Mouse (Mus musculus) neural tube, embryonic 13.5 days (tissue): ENCODE results near the gene Olfr1509. TPM values are rescaled to one million over a fixed set of nuclear protein-coding genes. Genes with fewer than 3 reads are reported as not detected.
"Not testable (repeated sequence)": the region's sequence is repeated elsewhere in the genome, so short reads cannot be mapped to it uniquely, and the experiment has no call there.

ENCODE experiments used
- ATAC-seq: fragments of 200-750 bp; cut with Nextera tagmentation; 2 replicates; pipeline ENCODE4 v1.8.0; 2017; ENCODE audit warnings: low read depth, mild to moderate bottlenecking, moderate TSS enrichment, moderate library complexity
- H3K27ac ChIP-seq: fragments of 300-500 bp; sonication (generic); replicated peaks from 2 replicates; pipeline ENCODE4 v1.5.1; 2015; ENCODE audit warnings: moderate library complexity, mild to moderate bottlenecking, inconsistent platforms
- H3K27me3 ChIP-seq: fragments of 300-500 bp; sonication (generic); 2 replicates; pipeline ENCODE4 v1.6.1; 2015; ENCODE audit warnings: mild to moderate bottlenecking, inconsistent platforms
- H3K36me3 ChIP-seq: fragments of 300-500 bp; sonication (generic); 2 replicates; pipeline ENCODE4 v1.6.1; 2015; ENCODE audit warnings: mild to moderate bottlenecking, inconsistent platforms
- H3K4me1 ChIP-seq: fragments of 300-500 bp; sonication (generic); replicated peaks from 2 replicates; pipeline ENCODE4 v1.6.1; 2015; ENCODE audit warnings: inconsistent platforms
- H3K4me2 ChIP-seq: fragments of 300-500 bp; sonication (generic); 2 replicates; pipeline ENCODE4 v1.6.1; 2015; ENCODE audit warnings: inconsistent platforms, mild to moderate bottlenecking, moderate library complexity
- H3K4me3 ChIP-seq: fragments of 300-500 bp; sonication (generic); 2 replicates; pipeline ENCODE4 v1.5.1; 2015; ENCODE audit warnings: mild to moderate bottlenecking, inconsistent platforms
- H3K9ac ChIP-seq: fragments of 300-500 bp; sonication (generic); 2 replicates; pipeline ENCODE4 v1.6.1; 2015; ENCODE audit warnings: moderate library complexity, mild to moderate bottlenecking, inconsistent platforms
- H3K9me3 ChIP-seq: fragments of 300-500 bp; sonication (generic); 2 replicates; pipeline ENCODE4 v1.6.1; 2016; ENCODE audit warnings: inconsistent platforms
- WGBS: fragments of 180-500 bp; shearing (Covaris S2); methylation state at CpG from one replicate; pipeline ENCODE4 v1.1.7; 2015; 5-methylcytosine and 5-hydroxymethylcytosine counted together
- polyA plus RNA-seq: library from polyadenylated mRNA; unstranded; fragments of >200 nt; fragmentation: Nextera tagmentation; extraction: Ambion mirVana; gene quantifications from 2 replicates; pipeline ENCODE4 v1.2.1, GENCODE M21; 2015

The Olfr1509 gene
- polyA plus RNA-seq, result not detected in 2 replicates

DNA sequence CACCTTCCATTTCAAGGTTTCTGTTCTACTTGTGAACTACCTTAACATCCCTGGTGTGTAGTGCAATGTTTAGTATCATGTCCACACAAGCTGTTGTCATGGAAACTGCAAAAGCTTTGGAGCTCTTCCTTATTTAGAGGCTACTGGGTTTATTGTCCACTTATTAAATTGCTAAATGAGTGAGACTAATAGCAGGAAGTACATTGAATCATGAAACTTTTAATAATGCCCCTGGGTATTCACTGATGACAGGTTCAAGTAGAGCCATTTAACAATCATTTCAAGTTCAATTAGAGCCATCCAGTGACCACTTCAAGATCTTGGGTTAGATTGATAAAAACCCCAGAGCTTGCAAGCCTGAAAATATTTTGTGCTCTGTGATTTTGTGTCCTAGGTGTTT is at the start of gene Olfr1509:
TSS of gene Olfr1509 (plus strand) at position 301 of the 400 bp plus-strand sequence.
- H3K9ac ChIP-seq, result no peak within 1 kb of the TSS
- H3K4me1 ChIP-seq, result no peaks in the 10 kb centered on the region
- no peak for ATAC-seq
- H3K27ac ChIP-seq, result no peak within 1 kb of the TSS
- H3K4me3 ChIP-seq, result no peak within 1 kb of the TSS
- no peaks in the 10 kb centered on the region for H3K36me3 ChIP-seq
- no peaks in the 10 kb centered on the region for H3K9me3 ChIP-seq
- no peaks in the 10 kb centered on the region for H3K27me3 ChIP-seq
- H3K4me2 ChIP-seq, result no peak within 1 kb of the TSS

DNA sequence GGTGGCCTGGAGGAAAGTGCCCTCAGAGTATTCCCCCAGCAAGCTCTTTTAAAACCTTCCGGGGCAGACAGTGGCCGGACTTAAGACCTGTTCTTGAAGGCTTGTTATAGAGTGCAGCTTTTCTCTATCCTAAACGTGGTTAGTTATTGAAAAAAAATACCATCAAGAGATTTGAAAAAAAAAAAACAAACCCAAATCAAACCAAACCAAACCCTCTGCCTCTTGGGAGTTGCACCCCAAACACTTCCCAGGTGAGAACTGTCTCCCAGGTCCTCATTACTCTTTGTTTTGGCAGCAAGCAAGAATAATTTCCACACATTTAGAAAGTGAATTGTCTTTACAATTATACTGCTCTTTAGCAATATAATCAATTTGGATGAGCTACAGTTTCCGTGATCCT is 45.5 kb upstream of the Olfr1509 start, which contains the start of gene Olfr1511:
TSS of gene Olfr1511 (minus strand) at position 101 of the 400 bp plus-strand sequence.
- 84% methylated on average over 4 of the region's 4 CpGs for whole genome bisulfite sequencing
- Histone ChIP-seq H3K4me2 (no peak within 1 kb of the TSS), H3K9ac (no peak within 1 kb of the TSS), H3K4me3 (no peak within 1 kb of the TSS), H3K36me3 (no peaks in the 10 kb centered on the region), H3K9me3 (no peaks in the 10 kb centered on the region), H3K4me1 (no peaks in the 10 kb centered on the region), H3K27me3 (no peaks in the 10 kb centered on the region), H3K27ac (no peak within 1 kb of the TSS)
- ATAC-seq, result no peak

DNA sequence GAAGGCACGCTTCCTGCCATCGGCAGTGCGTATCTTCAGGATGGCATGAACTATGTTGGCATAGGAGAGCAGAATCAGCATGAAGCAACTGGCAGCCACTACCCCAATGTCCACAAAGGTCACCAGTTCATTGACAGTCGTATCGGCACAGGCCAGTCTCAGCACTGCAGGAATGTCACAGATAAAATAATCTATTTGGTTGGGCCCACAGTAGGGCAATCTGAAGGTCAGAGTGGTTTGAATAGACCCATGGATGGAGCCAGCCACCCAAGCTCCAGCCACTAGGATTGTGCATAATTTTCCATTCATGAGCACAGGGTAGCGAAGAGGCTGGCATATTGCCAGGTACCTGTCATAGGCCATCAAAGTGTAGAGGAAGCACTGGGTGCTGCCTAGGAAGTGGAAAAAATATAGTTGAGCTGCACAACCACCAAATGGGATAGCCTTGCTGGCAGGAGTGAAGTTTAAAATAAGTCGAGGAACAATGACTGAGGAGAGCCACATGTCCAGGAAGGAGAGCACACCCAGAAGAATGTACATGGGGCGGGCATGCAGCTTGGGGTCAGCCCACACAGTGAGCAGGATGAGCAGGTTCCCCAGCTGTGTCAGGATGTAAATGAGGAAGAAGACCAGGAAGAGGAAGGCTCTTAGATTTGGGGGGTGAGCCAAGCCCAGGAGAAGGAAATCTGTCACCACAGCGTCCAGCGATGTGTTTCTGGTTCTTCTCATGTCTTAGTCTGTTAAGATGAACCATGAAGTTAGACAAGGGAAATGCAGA is 32.5 kb upstream of the Olfr1509 start:
- not testable (repeated sequence) for H3K9ac ChIP-seq, H3K4me3 ChIP-seq, H3K27me3 ChIP-seq, H3K4me2 ChIP-seq, H3K36me3 ChIP-seq, H3K27ac ChIP-seq, H3K4me1 ChIP-seq, H3K9me3 ChIP-seq, ATAC-seq
- 89% methylated on average over 9 of the region's 10 CpGs for WGBS

DNA sequence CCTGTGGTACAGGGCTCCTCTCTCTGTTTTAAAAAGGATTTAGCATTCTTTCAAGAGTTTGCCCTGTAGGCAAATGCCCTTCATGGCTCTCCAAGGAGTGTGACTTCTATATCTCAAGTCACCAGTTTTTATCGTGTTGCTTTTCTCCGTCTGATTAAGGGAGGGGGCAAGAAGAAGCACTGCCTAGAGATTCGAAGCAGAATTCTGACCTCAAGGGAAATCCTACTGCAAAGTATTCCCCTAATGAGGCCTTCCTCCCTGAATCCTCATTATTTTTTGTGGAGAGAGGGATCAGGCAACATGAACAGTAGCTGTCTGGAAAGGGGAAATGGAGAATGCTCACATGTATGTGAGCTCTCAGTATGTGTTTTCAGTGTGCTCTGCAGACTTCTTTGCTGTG is 28.5 kb upstream of the Olfr1509 start, which contains the start of gene Olfr1510:
TSS of gene Olfr1510 (minus strand) at position 101 of the 400 bp plus-strand sequence.
- no peak within 1 kb of the TSS for H3K4me3 ChIP-seq
- H3K27ac ChIP-seq, result no peak within 1 kb of the TSS
- 87% methylated on average over 3 of the region's 3 CpGs for WGBS
- no peaks in the 10 kb centered on the region for H3K4me1 ChIP-seq
- H3K9me3 ChIP-seq, result no peaks in the 10 kb centered on the region
- no peak within 1 kb of the TSS for H3K9ac ChIP-seq
- no peaks in the 10 kb centered on the region for H3K27me3 ChIP-seq
- H3K36me3 ChIP-seq, result no peaks in the 10 kb centered on the region
- ATAC-seq, result no peak
- no peak within 1 kb of the TSS for H3K4me2 ChIP-seq

DNA sequence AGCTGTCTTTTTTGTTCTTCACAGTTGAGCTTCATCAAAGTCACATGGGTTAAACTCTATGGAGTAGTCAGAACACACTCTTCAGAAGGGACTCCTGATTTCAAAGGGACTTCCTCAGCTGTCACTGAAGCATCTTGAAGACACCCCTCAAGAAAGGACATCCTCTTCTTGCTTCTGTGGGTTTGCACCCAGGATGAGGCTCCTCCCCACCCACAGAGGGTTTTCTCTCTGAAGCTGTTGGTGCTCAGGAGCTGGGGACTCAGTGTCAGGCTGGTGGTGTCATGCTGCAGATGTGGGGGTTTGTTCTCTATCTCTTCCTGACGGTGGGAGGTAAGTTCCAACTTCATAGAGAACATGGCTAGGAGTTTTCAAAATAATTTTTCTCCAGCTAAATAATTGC is 15.1 kb upstream of the Olfr1509 start:
- Histone ChIP-seq H3K27me3 (no peaks in the 10 kb centered on the region), H3K9me3 (no peaks in the 10 kb centered on the region), H3K4me1 (no peaks in the 10 kb centered on the region), H3K36me3 (no peaks in the 10 kb centered on the region), H3K9ac (no peak overlapping the region), H3K4me3 (no peak overlapping the region), H3K4me2 (no peak overlapping the region), H3K27ac (no peak overlapping the region)
- ATAC-seq, result no peak
- 96% methylated on average over 1 of the region's 1 CpGs for WGBS

DNA sequence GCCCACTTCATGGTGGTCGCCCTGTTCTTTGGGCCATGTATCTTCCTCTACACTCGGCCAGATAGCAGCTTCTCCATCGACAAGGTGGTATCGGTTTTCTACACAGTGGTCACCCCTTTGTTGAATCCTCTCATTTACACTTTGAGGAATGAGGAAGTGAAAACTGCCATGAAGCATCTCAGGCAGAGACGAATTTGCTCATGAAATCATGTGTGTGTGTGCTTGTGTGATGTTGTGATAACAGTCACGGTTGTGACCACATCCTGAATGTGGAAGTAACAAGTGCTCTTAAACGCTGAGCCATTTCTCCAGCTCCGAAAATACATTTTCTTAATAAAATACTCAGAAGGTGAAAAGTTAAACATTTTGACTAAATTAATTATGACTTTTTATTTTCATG is 8.3 kb downstream of the Olfr1509 start:
- Histone ChIP-seq H3K4me1 (no peaks in the 10 kb centered on the region), H3K9me3 (no peaks in the 10 kb centered on the region; the same call in 1 of the 2 replicates), H3K4me2 (no peak overlapping the region), H3K27me3 (no peaks in the 10 kb centered on the region), H3K27ac (no peak overlapping the region), H3K9ac (no peak overlapping the region), H3K4me3 (no peak overlapping the region), H3K36me3 (no peaks in the 10 kb centered on the region)
- WGBS, result 91% methylated on average over 8 of the region's 8 CpGs
- ATAC-seq, result no peak

DNA sequence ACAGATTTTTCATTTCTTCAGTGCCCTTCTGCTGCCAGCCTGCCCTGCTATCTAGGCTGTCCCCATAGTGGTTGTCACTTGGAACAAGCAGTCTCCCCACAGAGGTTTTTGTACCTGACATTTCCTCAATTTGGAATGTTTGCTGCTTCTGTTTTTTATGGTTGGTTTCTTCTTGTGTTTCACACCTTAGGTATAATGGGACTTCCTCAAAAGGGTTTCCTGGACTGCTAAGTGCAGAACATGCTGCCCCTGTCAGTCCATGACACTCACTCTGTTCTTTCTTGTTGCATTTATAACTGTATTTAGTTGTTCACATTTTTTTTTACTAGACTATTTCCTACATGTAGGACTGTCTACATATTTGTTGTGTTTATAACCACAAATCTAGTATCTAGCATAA is 19.1 kb downstream of the Olfr1509 start:
- Histone ChIP-seq H3K4me3 (no peak overlapping the region), H3K4me2 (no peak overlapping the region)
- no peak for ATAC-seq

DNA sequence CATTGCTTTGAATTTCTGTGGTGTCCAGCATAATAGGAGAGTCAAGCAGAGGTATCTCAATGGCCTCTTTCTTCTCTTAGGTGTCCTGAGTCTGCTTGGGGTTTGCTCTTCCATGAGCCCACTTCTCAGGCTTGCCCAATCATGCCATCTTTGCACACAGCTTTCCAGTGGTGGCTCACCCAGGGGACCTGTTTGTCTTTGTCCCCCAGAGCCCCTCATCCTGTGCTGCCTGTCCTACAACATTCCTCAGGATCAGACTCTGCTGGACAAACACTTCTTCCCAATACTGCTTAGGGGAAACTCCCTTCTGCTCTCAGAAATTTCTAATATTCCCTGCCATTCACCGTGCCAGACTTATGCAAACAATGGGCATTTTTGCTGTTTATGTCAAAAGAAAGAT is 22.9 kb downstream of the Olfr1509 start:
- Histone ChIP-seq H3K9me3 (no peaks in the 10 kb centered on the region), H3K4me2 (no peak overlapping the region), H3K4me3 (no peak overlapping the region), H3K4me1 (no peaks in the 10 kb centered on the region), H3K27ac (no peak overlapping the region), H3K27me3 (no peaks in the 10 kb centered on the region), H3K9ac (no peak overlapping the region), H3K36me3 (no peaks in the 10 kb centered on the region)
- ATAC-seq, result no peak
- 80% methylated on average over 1 of the region's 1 CpGs for WGBS

More for the DNA sequence above, 19.1 kb downstream of the Olfr1509 start:
- no peak overlapping the region for H3K9ac ChIP-seq
- no peak overlapping the region for H3K27ac ChIP-seq
- H3K36me3 ChIP-seq, result no peaks in the 10 kb centered on the region
- no peaks in the 10 kb centered on the region for H3K9me3 ChIP-seq
- no peaks in the 10 kb centered on the region for H3K4me1 ChIP-seq
- H3K27me3 ChIP-seq, result no peaks in the 10 kb centered on the region

DNA sequence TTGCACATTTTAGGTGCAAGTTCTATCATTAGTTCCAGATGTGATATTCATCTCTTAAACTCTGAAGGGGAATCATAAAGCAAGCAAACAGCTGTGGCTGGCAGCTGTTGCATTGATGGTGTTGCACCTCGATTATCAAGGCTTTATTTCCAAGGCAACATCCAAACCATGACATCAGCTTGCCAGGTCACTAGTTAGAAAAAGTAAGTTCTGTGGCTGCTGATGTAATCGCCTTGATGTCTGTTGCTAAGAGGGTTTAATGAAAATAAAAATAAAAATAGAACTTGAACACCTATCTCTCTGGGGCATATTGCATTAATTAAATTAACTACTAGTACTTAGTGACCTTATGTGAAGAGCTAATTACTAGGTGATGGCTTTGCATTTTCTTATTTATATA is 24.6 kb downstream of the Olfr1509 start, which contains the start of gene Olfr1508:
TSS of gene Olfr1508 (minus strand) at position 101 of the 400 bp plus-strand sequence.
- WGBS, result 73% methylated on average over 2 of the region's 2 CpGs
- H3K27ac ChIP-seq, result no peak within 1 kb of the TSS
- no peak within 1 kb of the TSS for H3K4me3 ChIP-seq

DNA sequence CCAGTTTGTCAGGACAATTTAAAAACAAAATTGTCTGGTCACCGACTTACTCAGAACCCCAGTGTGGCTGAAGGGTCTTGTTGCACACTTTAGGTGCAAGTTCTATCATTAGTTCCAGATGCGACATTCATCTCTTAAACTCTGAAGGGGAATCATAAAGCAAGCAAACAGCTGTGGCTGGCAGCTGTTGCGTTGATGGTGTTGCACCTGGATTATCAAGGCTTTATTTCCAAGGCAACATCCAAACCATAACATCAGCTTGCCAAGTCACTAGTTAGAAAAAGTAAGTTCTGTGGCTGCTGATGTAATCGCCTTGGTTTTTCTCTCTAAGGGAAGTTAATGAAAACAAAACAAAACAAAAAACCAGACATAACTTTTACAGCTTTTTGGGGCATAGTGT is 52.7 kb downstream of the Olfr1509 start, which contains the start of gene Olfr1507:
TSS of gene Olfr1507 (minus strand) at position 234 of the 400 bp plus-strand sequence.
- 91% methylated on average over 4 of the region's 4 CpGs for WGBS
- Histone ChIP-seq H3K4me1 (no peaks in the 10 kb centered on the region), H3K27me3 (no peaks in the 10 kb centered on the region), H3K9ac (no peak within 1 kb of the TSS), H3K27ac (no peak within 1 kb of the TSS), H3K4me3 (no peak within 1 kb of the TSS), H3K36me3 (no peaks in the 10 kb centered on the region), H3K9me3 (no peaks in the 10 kb centered on the region), H3K4me2 (no peak within 1 kb of the TSS)
- ATAC-seq, result no peak

More for the DNA sequence above, 24.6 kb downstream of the Olfr1509 start, which contains the start of gene Olfr1508:
- H3K4me2 ChIP-seq, result no peak within 1 kb of the TSS
- H3K9me3 ChIP-seq, result no peaks in the 10 kb centered on the region
- H3K9ac ChIP-seq, result no peak within 1 kb of the TSS
- no peaks in the 10 kb centered on the region for H3K36me3 ChIP-seq
- ATAC-seq, result no peak
- H3K27me3 ChIP-seq, result no peaks in the 10 kb centered on the region
- H3K4me1 ChIP-seq, result no peaks in the 10 kb centered on the region
